Mouse (Mus musculus) fat pad, adult 2 months (tissue): ENCODE data around the gene Olfr1417.
"Not testable (repeated sequence)": the region's sequence is repeated elsewhere in the genome, so short reads cannot be mapped to it uniquely, and the experiment has no call there.

ENCODE experiments used
- DNase-seq: peaks from one replicate; pipeline ENCODE4 v3.0.0-alpha.2; 2011; ENCODE audit warnings: low read depth, low spot score; ENCODE audit errors: extremely low read depth

The Olfr1417 gene

GRCm38 (mm10) chr19:11839119-11839518 lies at the start of gene Olfr1417:
Gene Olfr1417 (minus strand): TSS chr19:11839219.
- no peak for DNase-seq

GRCm38 (mm10) chr19:11886265-11886664 lies 47.2 kb upstream of the Olfr1417 start, which contains the start of gene Olfr1420:
Gene Olfr1420 (plus strand): TSS chr19:11886565.
- no peak for DNase-seq

GRCm38 (mm10) chr19:11878404-11878803 lies 39.4 kb upstream of the Olfr1417 start:
- DNase-seq = not testable (repeated sequence)

GRCm38 (mm10) chr19:11875006-11875405 lies 36.0 kb upstream of the Olfr1417 start, which contains the start of gene Olfr1419:
Gene Olfr1419 (minus strand): TSS chr19:11875106.
- DNase-seq = no peak

- DNase-seq = no peak
Observed at GRCm38 (mm10) chr19:11867837-11868236, 28.8 kb upstream of the Olfr1417 start.

GRCm38 (mm10) chr19:11860966-11861365 lies 21.9 kb upstream of the Olfr1417 start, which contains the start of gene Olfr1418:
Gene Olfr1418 (minus strand): TSS chr19:11861066.
- no peak for DNase-seq

GRCm38 (mm10) chr19:11856506-11856905 lies 17.5 kb upstream of the Olfr1417 start:
- no peak for DNase-seq

GRCm38 (mm10) chr19:11854821-11855220 lies 15.8 kb upstream of the Olfr1417 start:
- DNase-seq = no peak

GRCm38 (mm10) chr19:11852652-11853051 lies 13.6 kb upstream of the Olfr1417 start:
- no peak for DNase-seq

- DNase-seq = no peak
Observed at GRCm38 (mm10) chr19:11846333-11846732, 7.3 kb upstream of the Olfr1417 start.

- no peak for DNase-seq
Observed at GRCm38 (mm10) chr19:11823346-11824065, 15.5 kb downstream of the Olfr1417 start.

- no peak for DNase-seq
Observed at GRCm38 (mm10) chr19:11820211-11820610, 18.8 kb downstream of the Olfr1417 start.

GRCm38 (mm10) chr19:11819800-11820199 lies 19.2 kb downstream of the Olfr1417 start:
- DNase-seq = no peak

GRCm38 (mm10) chr19:11819143-11819700 lies 19.8 kb downstream of the Olfr1417 start, which contains the start of gene Stx3:
Gene Stx3 (minus strand): TSS chr19:11819403.
- no peak for DNase-seq

GRCm38 (mm10) chr19:11818199-11819142 lies 20.5 kb downstream of the Olfr1417 start:
- no peak for DNase-seq

GRCm38 (mm10) chr19:11817586-11817985 lies 21.4 kb downstream of the Olfr1417 start:
- no peak for DNase-seq

GRCm38 (mm10) chr19:11816706-11817105 lies 22.3 kb downstream of the Olfr1417 start:
- no peak for DNase-seq

- DNase-seq = no peak
Observed at GRCm38 (mm10) chr19:11814742-11815333, 24.2 kb downstream of the Olfr1417 start.

GRCm38 (mm10) chr19:11813649-11814048 lies 25.4 kb downstream of the Olfr1417 start:
- DNase-seq = no peak

- no peak for DNase-seq
Observed at GRCm38 (mm10) chr19:11813136-11813535, 25.9 kb downstream of the Olfr1417 start.
